Mouse (Mus musculus) embryo, embryonic 9.5 days (tissue): ENCODE measurements at regions not wholly inside any gene's neighbourhood (a gene's known extent, or its start where the extent isn't known, plus 50 kb on each side); places are given as distances from the start of the nearest gene placed in this dataset.

Experiments
- DNase-seq: peaks from one replicate; pipeline ENCODE4 v3.0.0-alpha.2; 2017; ENCODE audit errors: extremely low spot score

DNA sequence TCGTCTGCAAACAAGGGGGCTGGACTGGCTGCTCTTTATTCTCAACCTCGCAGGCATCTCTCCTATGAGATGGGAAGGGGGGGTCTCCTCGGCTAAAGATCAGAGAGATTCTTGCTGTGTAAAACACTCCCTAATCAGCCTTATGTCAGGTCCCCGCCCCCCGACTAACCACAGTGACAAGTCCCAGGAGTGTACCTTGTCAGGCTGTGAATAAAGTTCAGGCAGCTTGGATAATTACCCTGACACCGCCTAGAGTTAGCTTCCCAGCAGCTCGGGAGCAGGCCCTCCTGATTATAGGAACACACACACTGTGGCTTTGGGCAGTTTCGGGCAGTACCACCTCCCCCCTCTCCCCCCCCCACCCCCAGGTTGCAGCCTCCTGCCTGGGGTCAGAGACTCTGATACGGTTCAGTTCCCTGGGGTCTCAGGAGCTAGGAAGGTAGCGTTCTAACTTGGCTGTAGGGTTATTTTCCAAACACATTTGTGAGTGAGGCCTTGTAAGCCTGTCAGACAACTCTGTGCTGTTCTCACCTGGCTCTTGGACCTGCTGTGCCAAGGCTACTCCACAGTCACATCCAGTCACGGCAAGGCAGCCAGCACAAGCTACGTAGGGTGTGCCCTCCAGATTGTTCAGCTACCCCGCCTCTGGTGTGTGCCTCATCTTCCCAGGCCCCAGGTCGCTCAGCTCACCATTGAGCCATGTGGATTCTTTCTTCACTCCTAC lies 461.0 kb upstream of the Zmiz1 start:
- DNase-seq, result peak; percentile 56

DNA sequence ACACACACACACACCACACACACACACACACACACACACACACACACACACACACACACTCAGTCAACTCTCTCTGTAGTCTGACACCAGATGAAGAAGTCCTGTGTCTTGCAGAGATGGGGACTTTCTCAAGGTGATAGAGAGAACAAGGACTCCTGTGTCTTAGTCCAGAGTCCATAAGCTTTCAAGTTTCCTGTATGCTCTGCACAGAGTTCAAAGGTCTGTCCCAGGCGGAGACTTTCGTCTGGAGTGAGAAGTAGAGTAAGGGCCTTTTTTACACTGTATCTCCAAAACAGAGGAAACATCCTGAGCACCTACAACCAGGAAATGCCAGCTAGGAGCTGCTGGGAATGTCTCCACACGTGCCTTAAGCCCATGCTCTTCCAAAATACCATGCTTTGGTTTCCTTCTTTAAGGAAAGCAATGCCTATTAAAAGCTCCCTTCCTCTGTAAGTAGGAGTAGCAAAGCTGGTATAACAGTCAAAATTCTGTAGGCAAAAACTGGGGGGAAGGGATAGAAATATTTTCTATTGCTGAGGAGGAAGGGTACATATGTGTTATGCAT lies 459.9 kb upstream of the Zmiz1 start:
- no peak for DNase-seq

GRCm38 (mm10) chr14:25005241-25005946 lies 453.6 kb upstream of the Zmiz1 start:
- DNase-seq, result no peak

DNA sequence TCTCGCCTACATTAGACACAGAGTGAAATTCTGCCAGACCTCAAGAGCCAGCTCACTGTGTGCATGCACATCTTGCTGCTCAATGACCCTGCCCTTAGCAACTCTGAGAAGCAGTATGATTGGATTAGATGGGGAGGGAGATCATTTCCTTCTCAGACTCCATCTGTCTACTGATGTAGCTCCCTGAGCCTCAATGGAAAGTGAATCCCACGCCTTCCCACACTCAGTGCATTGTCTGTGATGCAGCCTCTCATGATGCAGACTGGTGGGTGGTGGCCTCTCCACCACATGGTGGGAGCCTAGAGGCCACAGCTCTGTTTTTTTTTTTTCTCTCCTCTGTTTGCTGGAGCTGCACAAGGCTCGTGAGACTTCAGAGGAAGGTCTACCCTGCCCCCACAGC lies 447.1 kb upstream of the Zmiz1 start:
- no peak for DNase-seq

DNA sequence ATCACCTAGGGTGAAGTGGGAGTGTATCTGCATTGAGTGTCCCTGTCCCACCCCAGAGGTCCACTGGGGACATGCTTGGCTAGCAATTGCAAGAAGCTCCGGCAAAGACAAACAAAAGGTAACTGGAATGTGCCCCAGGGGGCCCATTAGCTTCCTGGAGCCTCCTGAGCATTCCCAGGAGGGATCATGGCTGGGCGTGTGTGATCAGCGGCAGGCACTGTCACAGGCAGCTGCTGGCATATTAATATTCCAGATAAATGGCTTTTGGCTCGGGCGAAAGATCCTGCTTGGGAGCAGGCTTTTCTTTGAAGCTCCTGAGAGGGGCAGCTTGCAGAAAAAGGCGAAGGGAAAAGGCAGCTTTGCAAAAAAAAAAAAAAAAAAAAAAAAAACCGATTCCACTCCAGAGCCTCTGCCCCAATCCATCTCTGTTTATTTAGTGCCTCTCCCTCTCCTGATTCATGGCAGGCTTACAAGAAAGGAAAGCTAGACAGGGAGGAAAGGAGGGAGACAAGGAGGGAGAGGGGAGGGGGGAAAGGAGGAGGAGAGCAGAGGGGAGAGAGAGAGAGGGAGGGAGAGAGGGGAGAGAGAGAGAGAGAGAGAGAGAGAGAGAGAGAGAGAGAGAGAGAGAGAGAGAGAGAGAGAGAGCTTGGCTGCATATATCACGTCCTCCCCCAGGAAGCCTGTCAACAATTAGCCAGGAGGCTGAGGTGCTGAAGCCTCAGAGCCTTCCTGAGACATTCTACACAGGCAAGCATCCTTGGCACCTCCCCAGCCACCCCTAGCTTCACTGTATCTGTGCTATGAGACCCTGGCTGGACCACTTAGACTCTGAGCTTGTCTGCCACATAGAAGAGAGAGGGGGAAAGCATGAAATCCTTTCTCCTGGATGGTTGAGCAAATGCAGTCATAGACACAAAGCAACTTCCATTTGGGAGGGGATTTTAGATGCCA lies 443.4 kb upstream of the Zmiz1 start:
- peak; percentile 59 for DNase-seq

GRCm38 (mm10) chr14:25017860-25018259 lies 441.1 kb upstream of the Zmiz1 start:
- DNase-seq, result no peak

DNA sequence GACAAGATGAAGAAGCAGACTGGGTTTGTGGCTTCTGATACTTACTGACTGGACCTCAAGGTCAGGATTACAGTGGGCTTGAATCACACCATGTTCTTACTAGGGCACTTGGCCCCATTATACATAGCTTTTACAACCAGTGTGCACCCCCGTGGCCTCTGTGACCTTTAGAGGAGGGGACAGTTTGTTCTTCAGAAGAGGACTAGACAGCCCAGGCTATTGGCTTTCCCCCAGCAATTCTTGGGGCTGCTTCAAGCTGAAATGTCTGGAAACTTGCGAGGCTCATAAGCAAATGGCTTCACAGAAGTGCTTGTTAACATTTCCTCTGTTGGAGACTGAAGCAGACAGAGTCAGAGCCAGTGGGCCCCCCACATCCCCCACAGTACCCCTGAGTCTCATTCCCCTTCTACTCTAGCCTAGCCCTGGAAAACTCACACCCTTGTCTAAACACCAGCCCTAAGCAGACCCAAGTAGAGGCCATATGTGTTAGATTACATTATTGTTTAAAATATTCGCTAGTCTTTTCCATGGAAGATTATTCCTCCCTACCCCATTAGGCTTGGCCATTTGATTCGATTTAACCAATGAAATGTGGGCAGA lies 439.6 kb upstream of the Zmiz1 start:
- DNase-seq, result no peak

GRCm38 (mm10) chr14:25022523-25023269 lies 436.3 kb upstream of the Zmiz1 start:
- no peak for DNase-seq

DNA sequence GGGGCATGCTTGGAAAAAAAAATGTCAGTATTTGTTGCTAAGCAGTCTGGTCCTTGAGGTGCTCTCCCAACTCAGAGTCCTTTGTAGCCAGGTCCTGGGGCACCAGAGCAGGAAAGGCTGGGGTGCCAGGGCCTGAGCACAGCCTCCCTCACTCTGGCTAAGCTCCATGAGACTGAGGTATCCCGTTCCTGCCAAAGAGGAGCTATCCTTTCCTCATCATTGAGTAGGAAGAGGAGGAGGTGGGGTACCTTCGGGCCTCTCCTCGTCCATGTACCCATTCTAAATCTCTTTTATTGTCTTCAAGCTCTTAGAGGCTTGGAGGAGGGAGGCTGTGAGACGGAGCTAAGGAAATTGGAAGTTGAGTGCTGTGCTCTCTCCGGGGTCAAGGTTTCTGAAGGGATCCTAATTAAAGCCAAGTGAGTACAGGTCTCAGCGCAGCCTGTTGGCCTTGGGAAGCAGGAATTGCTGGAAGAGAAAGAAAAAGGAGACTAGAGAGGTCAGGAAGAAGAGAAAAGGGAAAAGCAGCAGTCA lies 435.6 kb upstream of the Zmiz1 start:
- no peak for DNase-seq

GRCm38 (mm10) chr14:25025074-25025473 lies 433.9 kb upstream of the Zmiz1 start:
- DNase-seq, result no peak

DNA sequence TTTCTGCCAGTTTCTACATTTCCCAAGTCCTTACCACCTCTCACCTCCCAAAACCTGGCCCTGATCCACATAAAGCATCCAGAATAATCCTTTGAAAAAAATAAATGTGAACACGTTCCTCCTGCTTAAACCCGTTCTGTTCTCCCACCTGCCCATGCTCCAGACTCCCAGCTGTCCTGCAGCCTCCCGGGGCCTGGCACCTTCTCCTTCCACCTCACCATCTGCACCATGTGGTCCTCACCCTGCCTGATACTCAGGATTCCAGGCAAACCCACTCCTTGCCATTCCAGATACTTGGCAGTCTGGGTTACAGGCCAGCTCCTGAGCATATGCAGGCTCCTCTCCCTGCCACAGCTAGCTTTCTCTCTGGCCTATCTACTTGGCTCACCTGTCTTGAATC lies 431.9 kb upstream of the Zmiz1 start:
- DNase-seq, result no peak

- no peak for DNase-seq
These were observed 431.1 kb upstream of the Zmiz1 start for GRCm38 (mm10) chr14:25027842-25028241.

DNA sequence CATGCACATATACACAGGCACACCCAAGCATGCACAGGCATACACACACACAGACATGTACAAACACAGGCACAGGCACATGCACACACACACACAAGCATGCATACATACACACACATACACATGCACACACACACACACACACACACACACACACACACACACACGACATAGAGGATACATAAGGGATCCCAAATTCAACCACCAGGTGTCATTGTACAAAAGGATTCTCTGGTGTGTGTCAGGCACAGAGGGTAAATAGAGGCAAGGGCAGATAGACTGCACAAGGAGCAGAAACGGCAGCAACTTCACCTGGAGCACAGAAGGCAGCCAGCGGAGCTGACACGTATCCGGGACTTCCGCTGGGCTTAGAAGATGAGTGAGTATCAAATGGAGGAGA lies 428.1 kb upstream of the Zmiz1 start:
- DNase-seq, result no peak

- no peak for DNase-seq
These were observed 427.0 kb upstream of the Zmiz1 start for GRCm38 (mm10) chr14:25031756-25032680.

- DNase-seq, result no peak
These were observed 426.1 kb upstream of the Zmiz1 start for GRCm38 (mm10) chr14:25032899-25033298.

DNA sequence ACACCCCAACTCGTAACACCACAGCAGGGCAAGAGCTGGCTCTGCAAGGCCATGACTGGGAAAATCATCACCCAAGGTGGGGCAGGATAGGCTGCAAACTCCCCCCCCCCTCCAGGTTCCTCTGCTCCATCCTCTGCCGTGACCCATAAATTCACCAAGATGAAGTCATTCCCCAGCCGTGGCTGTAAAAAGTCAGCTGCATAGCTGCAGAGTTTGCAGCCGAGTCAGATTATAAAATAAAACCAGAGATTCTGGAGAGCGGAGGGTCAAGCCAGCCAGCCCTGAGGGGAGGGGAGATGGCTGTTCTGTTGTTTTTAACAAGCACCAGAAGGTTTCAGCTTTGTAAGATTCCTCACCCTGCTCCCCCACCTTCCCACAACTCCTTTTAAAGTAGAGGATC lies 416.7 kb upstream of the Zmiz1 start:
- DNase-seq, result no peak

DNA sequence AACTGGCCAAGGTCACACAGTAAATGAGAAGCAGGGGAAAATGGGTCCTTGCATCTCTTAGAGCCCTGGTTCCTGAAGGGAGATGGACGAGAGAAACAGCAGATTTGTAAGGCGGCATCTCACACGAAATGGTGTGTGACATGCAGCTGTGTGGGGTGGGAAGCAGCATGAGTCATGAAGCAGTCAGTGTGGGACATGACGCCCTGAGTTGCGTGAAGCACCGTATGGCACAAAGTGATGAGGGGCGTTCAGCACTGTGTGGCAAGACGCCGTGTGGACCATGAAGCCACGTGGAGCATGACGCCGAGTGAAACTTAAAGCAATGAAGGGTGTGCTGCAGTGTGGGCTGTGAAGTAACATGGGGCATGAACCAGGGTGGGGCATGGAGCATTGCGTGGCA lies 414.9 kb upstream of the Zmiz1 start:
- no peak for DNase-seq

DNA sequence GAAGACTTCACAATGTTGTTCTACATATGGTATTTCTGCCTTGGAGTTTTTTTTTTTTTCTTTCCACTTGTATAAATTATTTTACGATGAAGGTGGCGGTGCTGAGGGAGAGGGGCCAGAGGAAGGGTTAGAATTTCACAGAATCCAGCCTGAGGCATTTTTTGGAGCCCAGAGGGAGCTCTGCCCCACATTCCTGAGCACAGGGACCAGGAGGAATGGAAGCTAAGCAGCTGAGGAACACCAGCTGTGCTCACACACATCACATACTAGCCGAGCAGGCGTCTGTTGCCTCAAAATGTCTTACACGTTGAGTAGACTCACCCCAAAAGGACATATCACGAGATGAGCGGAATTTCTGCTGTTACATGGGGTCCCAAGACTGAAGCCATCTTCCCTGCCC lies 414.1 kb upstream of the Zmiz1 start:
- DNase-seq, result no peak

- no peak for DNase-seq
These were observed 408.2 kb upstream of the Zmiz1 start for GRCm38 (mm10) chr14:25050674-25051251.
